Mouse (Mus musculus) common myeloid progenitor, adult 5-6 weeks (primary cell): ENCODE measurements around the gene Fam217b. TPM values are rescaled to one million over a fixed set of nuclear protein-coding genes. Genes with fewer than 3 reads are reported as not detected.

ENCODE experiments used
- ATAC-seq: replicated peaks from 2 replicates; pipeline ENCODE4 v1.8.0; 2016; ENCODE audit warnings: low read depth, mild to moderate bottlenecking, moderate TSS enrichment, inconsistent platforms; ENCODE audit not compliant: poor library complexity, severe bottlenecking
- total RNA-seq: library from RNA; stranded (forward); fragments of 200-1000, 187-1606 nt; gene quantifications from 2 replicates; pipeline ENCODE4 v1.2.3, GENCODE M21; 2017

The Fam217b gene
- total RNA-seq: 1.6 and 5.1 TPM in 2 replicates

DNA sequence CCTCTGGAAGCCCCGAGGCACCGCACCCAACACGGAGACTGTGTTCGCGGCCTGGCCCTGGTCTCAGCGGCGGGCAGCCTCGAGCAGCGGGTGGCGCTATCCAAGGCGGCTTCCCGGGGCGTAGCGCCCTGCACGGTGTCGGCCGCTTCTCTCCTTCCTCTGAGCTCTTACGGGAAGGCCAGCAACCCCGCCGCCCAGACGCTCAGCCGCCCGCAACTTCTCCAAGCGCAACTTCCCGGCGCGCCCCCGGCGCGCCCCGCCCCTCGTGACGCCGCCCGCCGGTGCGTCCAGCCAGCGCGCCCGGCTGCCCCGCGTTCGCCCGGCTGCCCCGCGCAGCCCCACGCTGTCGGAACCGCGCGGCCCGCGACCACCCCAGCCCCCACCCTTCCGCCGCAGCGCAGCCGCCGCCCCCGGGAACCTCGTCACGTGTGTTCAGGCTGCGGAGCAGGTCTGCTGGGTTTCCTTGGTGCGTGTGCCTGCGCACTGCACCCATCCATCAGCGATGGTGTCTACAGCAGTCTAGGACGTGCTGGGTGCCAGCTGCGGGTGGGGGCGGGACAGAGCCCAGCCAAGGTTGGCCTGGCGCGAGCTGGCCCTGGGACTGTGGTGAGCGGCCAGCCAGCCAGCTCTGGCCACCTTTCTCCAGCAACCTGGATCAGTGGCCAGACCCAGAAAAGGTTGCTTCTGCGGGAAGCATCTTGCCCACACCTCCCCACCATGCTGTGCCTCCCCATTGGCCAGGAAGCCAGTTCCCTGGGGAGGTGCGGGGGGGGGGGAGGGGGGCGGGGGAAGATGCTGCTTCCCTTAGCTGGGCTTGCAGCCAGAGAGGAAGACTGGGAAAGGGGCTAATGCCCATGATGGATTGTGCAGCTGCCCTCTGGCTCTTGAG is at the start of gene Fam217b, which contains the start of gene Ppp1r3d:
TSS of gene Fam217b (plus strand) at position 264 of the 889 bp plus-strand sequence.
TSS of gene Ppp1r3d (minus strand) at position 212 of the 889 bp plus-strand sequence.
- peak; percentile 62 for ATAC-seq

DNA sequence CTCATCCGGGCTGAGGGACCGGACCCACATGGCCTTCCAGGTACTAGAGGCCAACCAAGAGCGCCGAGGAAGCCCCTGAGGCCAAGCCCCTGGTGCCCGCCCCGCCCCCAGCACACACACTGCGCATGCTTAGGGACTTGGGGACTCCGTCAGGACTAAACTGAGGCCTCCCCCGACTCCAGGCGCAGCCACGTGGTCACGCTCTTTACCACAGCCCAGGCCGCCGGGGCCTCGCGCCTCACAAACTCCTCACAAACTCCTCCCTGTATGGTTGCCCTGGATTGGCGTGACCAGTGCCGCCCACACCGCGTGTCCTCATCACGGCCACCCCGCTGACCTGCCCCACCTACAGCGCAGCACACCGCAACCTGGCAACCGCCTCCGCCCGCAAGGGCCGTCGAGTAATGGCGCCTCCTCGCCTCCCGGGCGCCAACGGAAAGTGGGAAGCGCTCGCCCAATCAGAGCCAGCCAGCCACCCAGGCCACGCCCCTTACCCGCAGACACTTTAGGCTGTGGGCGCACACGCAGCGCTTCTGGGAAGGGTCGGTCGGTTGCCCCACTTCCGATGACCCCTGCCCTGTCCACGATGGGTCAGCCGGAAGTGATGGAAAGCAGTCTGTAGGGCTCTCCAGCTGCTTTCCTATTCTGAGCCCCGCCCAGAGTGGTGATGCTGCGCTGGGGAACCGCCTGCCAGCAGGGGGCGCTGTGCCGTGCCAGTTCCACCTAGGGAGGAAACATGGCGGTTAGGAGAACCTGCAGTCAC is 7.1 kb upstream of the Fam217b start, which contains the start of gene Sycp2:
TSS of gene Sycp2 (minus strand) at position 633 of the 763 bp plus-strand sequence.
- ATAC-seq: peak; percentile 25; the same call in 1 of the 2 replicates

DNA sequence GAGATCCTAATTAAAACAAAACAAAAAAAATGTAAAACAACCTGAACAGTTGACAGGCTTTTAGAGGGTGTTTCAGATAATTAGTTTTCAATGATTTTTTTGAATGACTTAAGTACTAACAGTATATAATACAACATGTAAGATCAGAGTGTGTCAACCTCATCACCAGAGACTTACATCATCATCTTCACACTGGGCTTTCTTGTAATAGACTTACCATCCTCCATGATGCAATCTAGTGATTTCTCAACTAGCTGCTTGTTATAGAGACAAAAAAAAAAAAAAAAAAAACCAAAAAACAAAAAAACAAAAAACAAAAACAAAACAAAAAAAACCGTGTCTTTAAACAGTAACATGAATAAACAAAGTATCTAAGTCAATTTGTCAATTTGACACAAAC is 5.3 kb upstream of the Fam217b start:
- no peak for ATAC-seq

DNA sequence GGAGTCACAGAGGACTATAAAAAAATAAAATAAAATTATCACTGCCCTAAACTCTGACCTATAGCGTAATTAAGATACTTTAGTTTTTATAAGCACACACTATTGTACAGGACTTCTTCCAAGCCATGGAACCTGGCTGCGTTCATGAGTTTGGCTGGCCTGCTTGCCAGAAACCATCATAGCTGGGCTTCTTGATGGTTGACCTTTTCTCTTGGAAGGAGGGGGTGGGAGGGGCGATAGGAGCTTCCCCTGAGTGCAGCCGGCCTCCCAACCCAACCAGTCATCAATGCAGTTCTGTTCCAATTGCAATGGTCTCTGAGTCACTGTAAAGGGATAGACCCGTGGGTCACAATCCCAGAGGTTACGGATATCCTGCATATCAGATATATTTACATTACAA is 4.0 kb upstream of the Fam217b start:
- ATAC-seq: no peak

DNA sequence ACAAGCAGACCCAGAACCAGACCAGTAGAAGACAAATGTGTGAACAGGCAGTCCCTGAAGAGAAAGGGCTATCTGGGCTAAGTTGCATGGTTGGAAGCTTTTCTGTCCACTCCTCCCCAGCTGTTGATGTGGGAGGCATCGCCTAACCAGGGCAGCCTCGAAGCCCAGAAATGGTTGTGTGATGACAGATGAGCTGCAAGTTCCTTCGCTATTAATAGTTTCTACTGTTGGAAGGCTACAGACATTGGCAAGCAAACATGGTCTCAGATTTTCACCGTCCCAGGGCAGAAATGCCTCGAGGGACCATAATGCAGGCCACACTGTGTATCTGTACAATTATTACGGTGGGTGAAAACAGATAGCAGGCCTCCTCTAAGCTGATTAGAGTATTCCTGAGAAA is 1.7 kb upstream of the Fam217b start:
- no peak for ATAC-seq

DNA sequence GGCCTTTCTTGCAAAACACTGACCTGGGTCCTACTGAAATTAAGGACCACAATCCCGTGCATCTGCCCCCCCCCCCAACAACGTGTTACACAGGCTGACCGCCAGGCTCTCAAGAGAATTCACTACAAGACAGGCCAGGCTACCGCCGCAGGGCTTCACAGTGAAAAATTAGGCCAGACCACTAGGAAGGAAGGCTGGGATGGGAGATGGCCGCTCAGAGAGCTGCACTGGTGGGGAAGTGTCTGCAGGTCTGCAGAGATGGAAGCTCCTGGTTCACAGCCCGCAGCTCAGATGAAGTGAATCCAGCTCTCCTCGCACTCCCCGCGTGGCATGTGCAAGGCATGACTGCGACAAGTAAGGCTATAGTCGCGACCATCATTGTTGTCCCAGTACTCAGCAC is 1.2 kb upstream of the Fam217b start:
- no peak for ATAC-seq

DNA sequence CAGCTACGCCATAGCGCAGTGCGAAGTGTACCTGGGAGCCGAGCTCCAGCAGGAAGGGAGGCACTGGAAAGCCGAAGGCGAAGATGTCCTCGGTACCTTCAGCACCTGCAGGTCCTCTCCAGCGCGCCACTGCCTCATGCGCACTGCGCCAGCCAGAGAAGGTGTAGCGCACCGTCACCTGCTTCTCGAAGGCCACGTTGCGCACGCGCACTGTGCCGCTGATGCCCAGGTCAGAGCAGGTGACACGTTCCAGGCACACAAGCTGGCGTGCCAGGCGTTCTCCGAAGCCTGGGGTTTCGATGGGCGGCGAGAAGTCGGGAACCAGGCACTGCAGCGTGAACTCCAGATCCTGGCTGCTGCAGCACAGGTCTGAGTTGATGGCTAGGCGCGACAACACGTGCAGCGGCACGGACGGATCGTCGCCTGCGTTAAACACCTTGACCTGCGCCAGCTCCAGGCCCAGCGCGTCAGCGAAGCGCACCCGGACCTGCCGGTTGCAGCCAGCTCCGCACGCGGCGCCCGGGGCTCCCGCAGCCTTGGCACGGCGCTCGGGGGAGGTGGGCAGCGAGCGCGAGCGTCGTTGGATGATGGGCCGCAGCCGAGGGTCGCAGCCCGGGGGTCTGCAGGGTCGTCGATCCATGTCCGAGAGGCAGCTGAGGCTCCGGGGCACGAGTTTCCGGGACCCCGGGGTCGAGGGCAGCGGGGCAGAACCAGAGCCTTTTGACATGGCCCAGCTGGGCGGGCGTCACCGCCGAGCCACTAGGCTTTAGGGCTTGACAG is 653 bp upstream of the Fam217b start:
- ATAC-seq: no peak

DNA sequence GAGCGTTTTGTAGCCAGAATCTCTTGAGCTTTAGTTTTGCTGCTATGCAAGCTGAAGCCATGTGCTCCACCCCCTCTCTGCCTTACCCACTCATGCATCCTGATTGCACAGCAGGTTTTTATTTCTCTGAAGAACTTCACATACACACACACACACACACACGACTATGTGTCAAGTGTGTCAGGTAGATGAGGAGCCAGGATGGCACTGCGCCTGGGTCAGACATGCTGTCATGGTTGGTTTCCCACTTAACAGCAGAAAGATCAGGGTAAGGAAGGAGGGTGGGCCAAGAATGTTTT is 775 bp downstream of the Fam217b start:
- ATAC-seq: no peak

DNA sequence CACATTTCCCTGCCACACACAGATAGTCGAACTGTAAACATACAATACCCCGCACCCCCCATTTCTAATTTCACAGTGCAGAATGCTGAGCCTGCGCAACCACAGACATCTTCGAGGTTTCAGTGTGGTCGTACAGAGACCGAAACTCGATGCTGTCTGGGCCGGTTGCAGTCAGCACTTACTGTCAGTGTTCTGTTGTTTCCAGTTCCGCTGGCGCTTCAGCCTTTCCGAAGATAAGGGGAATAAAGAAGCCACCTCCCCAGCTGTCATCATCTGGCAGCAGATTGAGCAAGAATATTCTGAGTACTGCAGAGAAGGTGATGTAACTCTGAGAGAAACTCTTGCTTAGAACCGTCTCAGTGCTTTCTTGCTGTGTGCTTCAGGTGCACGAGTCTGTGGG is 2.1 kb downstream of the Fam217b start:
- ATAC-seq: peak; percentile 71

DNA sequence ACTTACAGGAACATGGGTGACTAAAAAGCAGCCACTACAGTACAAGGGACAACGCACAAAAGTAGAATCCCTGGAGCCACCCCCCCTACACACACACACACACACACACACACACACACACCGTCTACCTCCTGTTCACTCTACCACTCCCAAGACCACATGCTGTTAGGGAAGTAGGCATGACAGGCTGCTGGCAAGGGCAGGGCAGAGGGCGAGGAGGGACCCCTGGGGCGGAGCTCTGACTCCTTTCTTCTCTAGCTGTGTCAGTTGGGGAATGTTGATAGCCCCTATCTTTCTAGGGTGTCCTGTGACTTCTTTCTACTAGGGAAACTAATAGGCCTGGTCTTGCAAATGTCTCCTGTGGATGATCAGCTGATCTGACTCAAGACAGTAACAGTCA is 2.6 kb downstream of the Fam217b start:
- ATAC-seq: peak; percentile 55

DNA sequence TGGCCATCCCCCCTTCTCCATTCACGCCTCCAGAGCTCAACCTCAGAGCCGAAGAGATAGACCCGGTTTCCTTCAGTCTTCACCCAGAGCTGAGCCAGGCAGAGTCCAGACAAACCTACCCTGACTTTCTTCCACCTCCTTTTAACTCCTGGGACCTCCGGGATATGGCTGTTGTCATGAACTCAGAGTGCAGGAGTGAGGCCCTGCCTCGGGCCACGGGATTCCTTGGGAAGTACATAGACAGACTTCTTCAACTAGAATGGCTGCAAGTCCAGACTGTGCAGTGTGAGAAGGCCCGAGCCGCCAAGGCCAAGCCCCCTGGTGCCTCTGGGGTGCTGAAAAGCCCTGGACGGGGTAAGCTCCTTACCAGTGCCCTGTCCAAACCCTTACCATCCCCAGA is 6.3 kb downstream of the Fam217b start:
- no peak for ATAC-seq

DNA sequence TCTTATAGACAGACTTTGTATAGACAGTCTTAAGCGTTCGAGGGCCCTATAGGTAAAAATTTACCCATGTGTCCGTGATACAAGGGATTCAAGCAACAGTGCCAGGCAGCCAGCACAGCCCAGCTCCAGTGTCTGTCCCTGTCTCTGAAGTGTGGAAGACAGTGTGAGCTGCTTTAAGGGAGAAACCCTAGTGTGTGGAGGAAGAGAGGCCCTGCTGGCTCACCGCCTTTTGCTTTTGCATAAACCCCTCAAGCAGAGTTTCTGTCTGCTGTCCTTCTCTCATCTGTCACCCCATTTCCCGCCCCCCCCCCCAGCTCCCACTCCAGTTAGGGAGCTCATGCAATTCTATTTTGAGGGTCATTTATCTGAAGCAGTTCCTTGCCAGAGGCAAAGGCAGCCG is 7.3 kb downstream of the Fam217b start:
- ATAC-seq: no peak

DNA sequence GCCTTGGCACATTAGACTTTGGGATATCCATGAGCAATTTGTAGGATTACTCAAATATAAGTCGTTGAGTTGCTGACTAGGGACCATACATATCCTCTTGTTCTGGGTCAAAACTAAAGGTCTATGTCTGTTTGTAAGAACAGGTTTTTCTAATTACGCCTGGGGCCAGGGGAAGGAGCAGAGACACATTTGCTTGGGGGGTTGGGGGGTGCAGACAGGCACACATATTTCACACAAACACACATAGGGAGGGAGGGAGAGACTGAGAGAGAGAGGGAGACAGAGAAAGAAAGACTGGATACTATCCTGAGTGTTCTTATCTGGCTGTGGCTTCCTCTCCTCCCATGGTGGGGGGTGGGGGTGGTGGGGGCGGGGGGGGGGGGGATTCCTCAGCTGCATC is 7.9 kb downstream of the Fam217b start:
- no peak for ATAC-seq

DNA sequence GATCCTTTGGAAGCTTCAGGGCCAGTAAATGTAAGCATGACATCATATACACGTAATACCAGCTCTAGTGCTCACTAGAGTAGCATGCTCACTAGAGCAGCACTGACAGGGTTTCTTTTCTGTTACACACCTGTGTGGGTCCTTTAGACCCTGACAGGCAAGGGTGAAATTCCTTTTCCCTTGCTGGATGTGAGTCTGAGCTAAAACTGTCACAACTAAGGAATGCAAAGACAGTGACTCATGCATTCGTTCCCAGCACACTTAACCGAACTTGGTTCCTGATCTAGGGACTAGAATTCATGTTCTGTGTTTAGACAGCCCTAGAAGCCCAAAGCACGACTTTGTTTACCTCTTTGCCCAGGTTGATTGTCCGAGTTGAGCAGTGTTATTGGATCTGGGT is 8.9 kb downstream of the Fam217b start:
- no peak for ATAC-seq

DNA sequence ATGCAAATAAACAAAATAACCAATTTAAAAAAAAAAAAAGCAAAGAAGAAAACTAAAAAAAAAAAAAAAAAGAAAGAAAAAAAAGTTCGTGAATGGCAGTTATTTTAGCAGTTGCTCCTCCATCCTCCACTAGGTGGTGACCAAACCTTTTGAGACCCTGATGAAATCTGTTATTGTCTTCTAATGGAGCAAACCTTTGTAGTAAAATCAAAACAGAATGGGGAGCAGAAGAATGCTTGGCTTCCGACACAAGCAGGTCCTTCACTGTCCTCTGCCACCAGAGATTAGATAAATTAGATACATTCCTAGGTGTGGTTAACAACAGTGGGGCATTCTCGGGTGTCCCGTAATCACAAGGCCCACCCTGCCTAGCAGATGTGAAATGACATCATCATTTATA is 11.9 kb downstream of the Fam217b start:
- peak; percentile 76 for ATAC-seq

DNA sequence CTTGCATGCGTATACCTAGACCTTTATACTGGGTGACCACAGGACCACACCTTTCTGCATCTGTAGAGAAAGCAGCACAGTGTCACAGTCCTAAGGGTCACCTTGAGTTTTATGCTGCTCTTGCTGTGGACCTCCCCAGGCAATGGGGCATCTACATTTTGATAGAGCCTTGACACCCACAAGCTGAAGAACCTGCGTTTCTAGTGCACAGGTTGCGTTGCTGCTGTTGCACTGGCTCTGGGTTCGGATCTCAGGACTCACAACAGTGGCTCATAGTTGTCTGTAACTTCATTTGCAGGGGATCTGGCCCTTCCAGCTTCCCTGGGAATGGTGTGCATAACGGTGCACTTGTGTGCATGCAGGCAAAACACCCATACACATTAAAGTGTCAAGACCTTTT is 12.9 kb downstream of the Fam217b start:
- ATAC-seq: no peak

DNA sequence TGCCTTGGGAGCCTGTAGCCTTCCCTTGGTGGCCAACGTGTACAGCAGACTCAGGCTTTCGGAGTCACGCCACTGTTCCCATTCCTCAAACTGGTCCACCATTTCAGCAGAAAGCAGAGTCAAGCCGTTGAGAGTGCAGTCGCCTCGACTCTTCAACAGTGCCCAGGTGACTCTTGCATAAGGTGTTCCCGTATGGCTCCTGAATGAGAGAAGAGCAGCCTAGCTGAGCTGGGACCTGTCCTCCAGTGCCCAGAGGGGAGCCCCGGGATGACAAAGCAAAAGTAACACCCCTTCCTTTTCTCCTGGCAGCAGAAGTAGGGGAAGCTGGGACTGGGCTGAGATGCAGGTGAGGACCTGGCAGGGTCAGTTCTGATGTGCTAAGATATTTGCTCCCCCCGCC is 13.9 kb downstream of the Fam217b start:
- ATAC-seq: no peak

DNA sequence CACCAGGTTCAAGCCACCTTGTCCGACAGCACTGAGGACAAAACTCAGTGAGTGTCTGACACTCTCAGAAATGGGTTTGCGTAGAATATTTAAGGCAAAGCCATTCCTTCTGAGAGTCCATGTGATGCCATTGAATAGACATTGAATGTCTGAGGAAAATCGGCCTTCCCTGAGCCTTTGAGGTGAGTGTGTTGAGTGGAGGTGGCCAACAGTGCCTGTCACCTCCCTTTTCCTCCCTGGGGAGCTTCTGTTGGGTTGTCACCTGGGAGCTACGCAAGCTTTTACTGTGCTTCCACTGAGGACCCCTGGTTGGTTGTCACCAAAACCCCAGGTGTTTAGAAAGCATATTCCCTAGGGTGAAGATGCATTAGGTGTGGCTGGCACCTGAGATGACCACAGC is 14.4 kb downstream of the Fam217b start:
- ATAC-seq: no peak

DNA sequence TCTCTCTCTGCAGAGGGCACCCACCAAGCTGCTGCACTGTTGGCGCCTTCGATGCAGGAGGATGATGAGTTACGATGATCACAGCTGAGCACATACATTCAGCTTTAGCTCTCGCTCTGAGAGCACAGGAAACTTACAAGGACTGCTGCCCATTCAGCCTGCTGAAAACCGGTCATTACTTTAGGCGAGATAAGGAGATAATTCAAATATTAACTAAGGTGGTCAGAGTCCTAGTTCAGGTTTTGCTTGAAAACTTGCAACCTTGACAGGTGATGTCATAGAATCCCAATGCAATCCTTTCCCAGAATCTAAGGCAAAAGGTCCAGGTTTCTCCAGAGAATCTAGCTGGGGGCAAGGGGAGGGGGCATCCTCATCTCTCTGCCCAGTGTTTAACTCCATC is 15.1 kb downstream of the Fam217b start:
- no peak for ATAC-seq

DNA sequence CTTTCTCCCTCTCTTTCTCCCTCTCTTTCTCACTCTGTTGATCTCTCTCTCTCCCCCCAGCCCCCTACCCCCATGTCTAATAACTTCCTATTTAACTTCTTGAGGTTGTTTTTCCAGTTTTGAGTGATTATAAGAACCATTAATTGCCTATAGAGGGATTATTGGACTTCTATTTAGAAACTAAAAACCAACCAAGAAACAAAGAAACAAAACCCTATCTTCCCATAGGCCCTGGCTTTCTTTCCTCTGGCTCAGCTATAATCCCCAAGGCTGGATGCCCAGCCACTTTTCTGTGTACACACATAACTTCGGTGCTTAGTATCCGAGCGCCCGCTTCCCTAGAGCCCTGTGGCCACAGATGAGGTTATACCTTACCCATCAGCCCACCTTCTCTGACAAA is 15.9 kb downstream of the Fam217b start, which contains the start of gene Cdh26:
TSS of gene Cdh26 (plus strand) at position 301 of the 400 bp plus-strand sequence.
- ATAC-seq: no peak
